Mouse (Mus musculus): ENCODE measurements around the gene Lrrc49.

Gene Lrrc49

DNA sequence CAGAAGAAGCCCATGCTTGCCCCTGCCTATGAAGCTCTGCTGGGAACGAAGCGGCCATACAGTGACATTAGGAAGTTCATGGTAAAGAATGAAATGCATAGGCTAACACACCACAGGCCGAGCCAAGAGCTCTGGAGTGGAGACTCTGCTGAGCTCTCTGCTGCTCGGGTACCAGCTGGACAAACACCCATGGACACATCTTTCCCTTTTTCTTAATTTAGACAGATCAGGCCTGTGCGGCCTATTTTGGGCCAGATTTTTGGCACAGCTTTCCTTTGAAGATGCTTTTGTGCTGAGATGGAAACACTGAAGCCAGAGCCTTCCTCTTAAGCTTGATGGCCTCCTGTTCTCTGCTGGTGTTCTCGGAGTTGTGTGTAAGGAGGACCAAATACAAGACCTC, 95.0 kb downstream of the Lrrc49 start:
- DNase-seq, result no peak

DNA sequence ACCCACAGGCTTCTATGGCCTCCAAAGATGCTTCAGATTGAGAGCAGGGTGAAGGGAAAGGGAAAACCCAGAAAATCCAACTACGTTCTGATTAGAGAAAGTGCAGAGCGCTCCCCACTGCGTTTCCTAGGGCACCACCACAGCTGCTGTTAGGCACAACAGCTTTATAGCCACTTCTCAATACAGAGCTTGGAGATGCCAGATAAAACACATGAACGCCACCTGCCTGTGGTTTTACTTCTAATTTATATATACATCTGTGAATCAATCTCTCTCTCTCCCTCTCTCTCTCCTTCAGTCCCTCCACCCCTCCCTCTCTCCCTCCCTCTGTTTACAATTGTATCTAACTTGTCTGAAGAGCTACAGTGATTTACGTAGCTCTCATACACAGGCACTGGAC, 95.6 kb downstream of the Lrrc49 start:
- DNase-seq, result no peak

DNA sequence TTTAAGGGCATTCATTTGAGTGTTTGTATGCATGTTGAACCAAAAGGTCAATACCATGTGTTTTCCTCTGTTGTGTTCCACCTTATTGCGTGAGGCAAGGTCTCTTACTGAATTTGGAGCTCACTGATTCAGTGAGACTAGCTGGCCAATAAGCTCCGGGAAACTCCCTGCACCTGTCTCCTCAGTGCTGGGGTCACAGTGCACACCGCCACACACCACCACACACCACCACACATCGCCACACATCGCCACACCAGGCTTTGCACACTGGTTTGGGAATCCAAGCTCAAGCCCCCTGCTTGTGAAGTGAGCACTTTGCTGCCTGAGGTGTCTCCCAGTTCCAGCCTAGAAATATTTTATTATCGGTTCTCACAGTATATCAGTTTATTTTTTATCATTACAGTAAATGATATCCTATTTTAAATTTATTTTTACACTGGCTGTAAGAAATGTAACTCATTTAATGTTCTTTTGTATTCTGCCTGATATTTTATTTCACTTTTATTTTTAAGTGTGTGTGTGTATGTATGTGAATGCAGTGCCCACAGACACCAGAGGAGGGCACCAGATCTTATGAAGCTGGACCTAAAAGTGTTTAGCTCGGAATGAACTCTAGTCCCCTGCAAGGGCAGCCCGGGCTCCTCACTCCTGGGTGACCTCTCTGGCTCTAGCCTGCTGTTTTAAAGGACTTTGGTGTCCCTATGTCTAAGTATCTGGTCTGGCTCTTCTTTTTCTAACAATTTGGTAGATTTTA, 96.9 kb downstream of the Lrrc49 start:
- DNase-seq, result no peak

DNA sequence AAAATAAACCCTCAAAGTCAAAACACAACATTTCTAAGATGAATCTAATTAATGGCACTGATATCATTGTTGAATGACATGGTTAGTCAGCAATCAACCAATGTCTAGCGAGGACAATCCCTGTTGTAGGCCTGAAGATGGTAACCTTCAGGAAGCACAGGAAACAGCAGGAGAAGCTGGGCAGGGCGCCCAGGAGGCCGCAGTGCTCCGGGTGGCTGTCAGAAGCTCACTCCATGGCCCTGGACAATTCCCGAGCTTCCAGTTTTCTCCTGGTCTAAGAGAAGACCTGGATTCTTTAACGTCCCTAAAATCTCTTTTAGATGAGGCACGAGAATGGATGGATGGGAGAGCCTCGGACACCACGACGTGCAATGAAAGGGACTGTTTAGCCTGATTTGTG, 99.0 kb downstream of the Lrrc49 start:
- no peak for DNase-seq

DNA sequence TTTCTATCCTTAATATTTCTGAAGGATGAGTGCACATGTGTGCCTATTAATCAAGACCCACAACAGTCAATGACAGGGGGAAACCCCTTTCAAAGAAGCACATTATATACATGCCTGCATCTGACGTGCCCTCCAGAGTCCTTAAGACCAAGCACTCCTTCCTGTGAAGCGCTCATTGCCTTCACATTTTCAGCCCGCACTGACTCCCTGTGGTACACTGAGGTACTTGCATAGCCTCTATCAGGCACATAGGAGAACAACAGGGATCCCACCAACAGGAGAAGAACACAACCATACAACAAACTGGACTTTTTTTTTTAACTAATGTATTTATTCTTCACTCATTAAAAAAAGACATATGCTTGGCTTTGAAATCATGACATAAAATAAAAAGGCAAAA, 101.0 kb downstream of the Lrrc49 start:
- DNase-seq, result no peak

DNA sequence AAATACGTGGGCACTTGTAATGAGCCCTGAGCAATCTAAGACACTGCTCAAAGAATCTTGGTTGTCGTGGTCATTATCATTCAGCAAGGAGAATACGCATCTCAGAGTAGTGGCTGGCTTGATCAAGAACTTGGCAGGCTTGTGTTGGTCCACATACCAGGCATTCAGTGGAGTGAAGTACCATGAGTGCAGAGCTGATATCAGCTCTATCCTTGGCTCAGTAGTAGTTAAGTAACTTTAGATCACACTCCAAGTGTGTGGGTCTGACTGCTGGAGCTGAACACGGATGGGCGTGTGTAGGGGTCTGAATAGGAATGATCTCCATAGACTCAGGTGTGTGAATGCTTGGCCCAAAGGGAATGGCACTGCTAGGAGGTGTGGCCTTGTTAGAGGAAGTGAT, 102.8 kb downstream of the Lrrc49 start:
- DNase-seq, result no peak

DNA sequence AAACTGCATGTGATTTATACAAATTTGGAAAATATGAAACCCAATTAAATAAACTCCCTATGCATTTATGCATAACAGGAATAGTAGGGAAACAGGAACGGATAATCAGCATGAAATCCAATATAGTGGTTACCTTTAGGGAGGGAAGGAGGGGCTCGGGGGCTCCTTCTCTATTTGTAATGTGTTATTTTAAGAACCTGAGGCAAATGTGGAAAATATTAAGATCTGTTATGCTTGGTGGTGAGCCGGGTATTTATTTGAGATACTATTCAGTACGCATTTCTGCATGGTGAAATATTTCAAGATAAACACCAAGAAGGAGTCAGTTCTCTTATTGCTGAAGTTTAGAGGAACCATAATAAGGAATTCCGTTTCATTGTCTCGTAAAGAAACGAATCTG, 105.4 kb downstream of the Lrrc49 start:
- DNase-seq, result no peak

DNA sequence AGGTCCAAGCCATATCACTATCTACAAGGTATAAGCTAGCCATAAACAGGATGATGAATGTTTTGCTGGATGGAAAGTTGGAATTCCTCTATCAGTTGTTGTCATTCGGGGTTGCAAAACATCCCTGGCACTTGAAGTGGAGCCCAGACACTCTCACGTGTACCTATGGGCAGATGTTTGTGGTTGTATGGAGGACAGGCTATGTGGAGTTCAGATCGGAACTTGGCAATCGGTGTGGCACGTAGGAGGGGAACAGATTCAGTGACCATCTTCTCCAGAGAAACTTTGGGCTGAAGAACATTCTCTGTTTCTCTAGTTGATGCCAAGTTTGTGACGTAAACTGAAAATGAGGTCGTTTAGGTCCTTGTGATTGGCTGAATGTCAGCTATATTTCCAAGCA, 114.9 kb downstream of the Lrrc49 start:
- DNase-seq, result no peak

DNA sequence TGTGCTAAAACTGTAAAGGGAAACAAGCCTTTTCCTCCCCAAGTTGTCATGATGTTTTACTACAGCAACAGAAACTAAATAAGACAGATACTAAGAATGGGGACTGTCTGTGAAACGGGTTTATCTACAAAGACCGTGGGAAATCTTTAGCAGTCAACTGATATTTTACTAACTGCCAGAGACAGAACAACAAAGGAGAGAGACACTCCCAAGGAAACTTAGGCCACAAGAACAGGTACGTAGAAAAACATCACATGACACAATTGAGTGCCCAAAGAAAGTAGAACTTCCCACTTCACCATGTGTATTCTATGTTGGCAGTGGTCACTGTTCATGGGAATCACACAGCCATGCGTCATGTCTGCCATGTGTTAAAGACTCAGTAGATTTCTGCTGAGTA, 116.2 kb downstream of the Lrrc49 start:
- DNase-seq, result no peak

DNA sequence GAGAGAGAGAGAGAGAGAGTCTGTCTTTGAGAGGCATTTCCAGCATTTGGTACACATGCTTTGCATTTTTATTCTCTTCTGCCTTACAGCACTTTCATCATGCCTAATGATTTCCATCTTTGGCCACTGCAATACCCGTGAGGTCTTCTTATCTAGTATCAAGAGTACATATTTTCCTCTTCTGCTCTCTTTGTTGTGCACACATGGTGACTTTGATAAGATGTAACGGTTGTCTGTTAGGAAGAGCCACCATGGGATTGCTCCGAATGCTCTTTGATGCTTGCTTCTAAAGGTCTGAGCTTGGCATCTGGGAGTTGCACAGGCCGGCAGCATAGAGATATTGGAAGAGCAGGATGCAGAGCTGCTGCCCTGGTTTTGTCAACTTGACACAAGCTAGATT, 116.9 kb downstream of the Lrrc49 start:
- DNase-seq, result no peak

DNA sequence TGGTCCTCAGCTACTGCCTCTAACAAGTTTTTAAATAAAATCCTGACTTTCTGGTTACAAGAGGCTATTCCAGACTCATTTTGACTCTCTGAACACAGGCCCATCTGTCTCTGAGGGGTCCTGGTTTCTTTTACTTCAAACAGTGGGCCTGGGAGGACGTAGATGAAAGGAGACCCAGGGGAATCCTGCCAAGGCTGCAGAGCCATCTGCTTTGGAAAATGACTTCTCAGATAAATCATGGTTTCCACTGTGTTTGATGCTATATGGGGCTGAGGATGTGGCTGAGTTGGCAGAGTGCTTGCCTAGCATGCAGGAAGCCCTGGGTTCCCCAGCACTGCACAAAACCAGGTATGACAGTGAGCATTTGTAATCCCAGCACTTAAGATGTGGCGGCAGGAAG, 118.6 kb downstream of the Lrrc49 start:
- DNase-seq, result no peak

DNA sequence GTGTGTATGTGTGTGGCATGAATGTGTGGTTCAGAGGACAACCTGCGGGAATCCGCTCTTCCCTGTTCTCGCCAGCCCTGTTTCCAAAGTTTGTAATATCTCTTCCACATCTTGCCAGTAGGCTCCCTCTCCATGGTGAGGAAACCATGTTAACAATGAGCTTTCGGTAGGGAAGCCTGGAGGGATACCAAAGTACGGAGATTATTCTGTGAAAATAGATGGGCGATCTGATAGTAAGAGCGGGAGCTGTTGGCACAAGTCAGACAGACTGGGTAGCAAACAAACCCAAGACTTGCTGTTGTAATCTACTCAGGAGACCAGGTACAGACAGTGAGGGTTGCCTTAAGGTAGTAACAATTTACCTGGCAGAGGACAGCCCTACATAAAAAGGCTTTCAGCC, 124.1 kb downstream of the Lrrc49 start:
- no peak for DNase-seq

DNA sequence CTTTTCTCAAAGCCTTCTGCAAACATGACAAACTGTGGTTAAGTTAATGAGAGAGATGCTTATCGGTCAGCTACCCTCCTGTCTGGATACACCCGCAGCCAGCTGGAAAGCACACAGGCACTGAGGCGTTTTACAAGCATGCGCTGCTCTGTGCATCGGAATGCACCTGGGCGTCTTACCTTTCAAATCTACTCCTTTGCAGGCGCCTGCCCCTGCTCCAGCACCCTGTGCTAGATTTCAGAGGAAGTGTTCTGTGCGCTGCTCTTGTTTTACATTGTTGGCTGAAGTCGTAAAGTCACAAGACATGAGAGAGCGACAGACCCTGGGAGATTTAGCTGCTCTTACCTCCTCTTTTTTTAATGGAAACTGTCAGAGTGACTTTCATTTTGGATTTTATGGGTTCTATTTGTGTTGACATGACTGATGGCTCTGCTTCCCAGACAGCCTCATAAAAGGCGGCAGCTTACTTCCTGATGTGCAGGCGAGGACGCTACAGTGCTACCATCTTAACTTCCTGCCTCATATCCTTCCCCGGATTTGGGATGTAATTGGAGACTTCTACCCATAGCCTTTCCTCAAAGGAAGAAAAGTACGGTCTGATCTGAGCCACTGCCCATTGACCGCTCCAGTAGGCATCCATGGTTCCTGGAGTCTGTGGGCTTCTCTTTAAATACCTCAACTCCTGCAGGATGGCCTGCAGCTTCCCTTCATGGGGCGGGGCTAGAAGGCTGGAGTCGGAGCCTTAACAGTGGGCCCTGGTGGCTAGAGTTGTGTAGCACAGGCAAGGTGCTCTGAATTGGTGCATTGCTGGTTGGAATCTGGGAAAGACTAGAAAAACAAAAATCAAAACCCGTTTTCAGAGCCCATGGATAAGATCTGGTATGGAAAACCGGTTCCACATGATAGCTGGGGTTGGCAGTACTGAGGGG, 125.3 kb downstream of the Lrrc49 start:
- DNase-seq, result peak in 1 of 2 experiments; percentile 5

DNA sequence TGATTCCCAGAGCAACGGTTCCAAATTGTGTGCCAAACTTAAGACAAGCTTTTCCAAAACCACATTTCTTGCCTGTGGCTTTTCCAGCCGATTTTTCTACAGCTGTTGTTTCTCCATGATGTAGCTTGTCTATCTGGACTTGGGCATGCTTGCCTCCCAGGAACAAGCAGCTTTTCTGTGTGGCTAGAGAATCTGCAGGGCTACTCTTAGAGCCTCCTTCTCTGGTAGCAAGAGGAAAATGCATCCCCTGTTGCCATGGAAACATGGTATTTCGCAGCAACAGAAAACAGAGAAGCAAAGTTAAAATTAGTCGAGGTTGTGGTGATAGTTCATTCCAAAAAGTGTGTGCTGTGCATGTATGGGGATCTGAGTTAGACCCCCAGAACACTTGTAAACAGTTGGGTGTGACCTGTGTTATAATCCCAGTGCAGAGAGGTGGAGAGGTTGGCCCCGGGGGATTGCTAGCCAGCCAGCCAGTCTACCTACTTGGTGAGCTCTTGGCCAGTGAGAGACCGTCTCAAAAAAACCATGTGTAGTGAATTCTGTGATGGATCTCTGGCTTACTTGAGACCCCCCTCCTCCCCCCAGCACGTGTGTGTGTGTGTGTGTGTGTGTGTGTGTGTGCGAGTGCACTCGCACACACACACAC, 126.2 kb downstream of the Lrrc49 start:
- no peak for DNase-seq

DNA sequence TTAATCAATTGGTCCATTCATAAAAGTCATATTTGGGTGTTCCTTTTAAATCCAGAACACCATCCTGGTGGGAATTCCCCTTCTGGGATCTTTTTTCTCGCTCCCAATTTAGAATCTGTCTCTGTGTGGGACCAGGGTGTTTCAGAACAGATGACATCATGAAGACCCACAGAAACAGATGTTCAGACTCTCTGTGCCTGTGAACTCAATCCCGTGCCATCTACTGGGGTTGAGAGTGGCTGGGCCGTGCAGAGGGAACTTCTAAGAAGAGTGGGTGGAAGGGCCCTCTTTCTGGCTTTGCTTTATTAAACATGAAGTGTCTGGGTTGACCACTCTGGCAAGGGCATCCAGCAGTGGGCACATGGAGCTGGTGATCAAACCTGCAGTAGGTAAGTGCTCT, 129.5 kb downstream of the Lrrc49 start:
- DNase-seq, result no peak

DNA sequence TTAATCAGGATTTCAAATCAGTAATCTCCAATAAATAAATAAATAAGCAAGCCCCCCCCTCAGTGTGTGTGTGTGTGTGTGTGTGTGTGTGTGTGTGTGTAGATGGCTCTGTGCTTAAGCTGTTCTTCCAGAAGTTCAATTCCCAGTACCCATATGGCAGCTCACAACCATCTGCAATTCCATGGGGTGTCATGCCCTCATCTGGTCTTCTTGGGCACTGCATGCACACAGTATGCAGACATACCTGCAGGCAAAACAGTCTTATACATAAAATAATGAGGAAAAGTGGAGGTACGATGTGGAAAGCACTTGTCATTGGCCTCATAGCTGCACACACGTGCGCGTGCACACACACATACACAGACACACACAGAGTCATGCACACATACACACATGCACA, 136.7 kb downstream of the Lrrc49 start:
- no peak for DNase-seq

DNA sequence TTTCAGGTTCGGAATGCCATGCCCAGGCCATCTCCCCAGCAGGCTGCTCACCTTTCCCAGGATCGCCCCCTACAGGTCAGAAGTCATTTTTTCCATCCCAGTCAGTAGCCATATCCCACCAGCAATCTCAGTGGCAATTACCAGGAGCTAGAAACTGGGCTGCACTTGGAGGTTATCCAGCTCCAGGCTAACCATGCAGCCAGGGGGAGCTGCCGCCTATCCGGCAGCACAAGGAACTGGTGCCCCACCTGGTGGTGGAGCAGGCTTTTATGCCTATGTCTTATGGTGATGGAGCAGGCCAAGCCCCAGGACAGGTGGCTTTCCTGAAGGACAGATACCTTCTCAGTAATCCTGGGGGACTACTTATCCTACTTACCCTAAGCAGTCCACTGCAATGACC, 139.8 kb downstream of the Lrrc49 start:
- DNase-seq, result no peak

DNA sequence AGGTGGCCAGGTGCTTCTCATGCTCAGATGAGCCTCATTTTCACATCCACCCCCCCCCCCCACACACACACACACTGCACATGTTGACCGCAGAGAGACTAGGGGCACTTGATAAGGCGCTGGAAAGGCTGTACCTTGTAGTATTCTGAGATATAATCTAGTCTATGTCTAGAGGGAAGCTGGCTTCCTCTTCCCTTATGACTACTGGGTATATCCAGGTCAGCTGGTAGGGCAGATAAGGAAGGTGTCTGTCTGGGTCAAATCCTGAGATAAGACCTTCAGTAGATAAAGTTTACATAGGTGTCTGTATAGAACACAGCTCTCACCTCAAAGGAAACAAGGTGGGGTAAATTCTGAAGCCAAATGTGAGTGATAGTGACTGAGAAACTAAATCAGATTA, 141.8 kb downstream of the Lrrc49 start:
- DNase-seq, result no peak

DNA sequence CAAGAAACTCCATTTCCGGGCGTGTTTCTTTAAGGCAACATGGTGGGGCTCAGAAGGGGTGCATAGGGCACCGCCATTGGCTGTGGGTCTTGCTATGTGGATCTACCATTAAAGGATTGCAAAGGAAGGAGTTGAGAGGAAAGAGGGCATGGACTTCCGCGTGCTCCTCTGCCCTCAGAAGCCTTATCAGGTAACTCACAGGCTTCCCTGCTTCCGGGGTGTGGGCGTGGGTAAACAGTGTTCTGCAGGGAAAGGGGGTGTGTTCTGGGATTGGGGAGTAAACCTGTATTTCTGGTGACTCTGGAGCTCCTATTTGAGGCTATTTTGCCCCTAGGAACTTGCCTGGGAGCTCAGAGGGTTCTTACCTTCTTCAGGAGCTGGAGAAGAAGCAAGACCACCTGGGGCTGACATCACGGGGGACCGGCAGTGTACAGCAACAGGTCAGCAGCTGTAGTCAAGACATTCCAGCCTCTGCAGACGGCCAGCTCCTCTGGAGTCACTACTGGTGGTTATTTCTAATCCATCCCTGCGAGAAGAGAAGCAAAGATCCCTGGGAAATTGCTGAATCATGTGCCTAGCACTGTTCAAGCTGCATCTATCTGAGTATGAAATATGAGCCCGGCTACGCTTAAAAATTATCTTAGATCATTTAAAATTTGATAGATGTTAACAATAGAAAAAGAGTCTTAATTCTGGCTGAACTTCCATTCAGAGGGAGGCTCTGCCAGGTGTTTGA, 142.4 kb downstream of the Lrrc49 start:
- DNase-seq, result no peak

DNA sequence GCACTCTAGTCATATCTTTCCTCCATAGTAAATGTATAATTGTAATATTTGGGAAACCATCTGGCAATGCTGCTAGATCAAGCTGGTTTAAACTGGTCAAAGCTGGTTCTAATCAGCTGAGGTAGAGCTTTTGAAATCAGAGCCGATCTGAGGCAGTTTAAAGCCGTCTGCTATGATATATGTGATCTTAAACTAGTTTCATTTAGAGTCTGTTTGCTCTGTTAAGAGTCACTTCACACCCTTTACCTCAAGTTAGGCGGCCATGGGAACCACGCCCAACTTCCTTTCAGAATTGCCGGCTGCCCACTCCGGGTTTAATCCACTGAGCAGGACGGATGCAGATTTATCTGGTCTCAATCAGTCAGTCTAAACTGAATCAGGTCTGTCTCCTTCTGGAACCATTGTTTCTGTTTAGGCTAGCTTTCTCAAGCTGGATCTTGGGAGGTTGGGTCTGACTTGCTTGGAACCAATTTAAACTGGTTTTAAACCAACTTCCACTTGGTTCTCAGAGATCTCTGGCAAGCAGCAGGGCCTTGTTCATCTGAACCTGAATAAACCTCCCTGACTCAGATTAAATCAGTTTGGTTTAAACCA, 144.4 kb downstream of the Lrrc49 start:
- no peak for DNase-seq

DNA sequence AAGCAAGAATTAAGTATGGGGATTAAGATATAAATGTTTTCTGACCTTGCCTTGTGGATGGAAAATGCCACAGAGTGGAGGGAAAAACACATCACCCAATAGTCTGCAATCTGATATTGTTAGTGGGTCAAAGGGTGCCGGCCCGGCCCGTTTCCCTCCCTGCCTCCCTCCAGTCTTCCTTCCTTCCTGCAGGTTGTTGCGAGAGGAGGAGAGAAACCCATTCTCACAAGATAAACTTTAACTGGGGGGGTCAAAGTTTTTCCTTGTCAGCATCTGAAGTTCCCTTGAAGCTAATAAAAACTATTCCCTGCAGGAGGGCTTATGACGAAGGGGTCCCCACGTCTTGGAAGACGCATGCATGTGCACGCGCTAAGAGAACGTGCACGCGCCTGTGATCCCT, 157.6 kb downstream of the Lrrc49 start:
- DNase-seq, result no peak

Data from thymus, adult 18-20 months (tissue).